Mouse (Mus musculus): ENCODE measurements around the gene Klf7.

GRCm38 (mm10) chr1:64018466-64019077 lies 103.5 kb downstream of the Klf7 start:
- TF ChIP-seq CTCF (IDR thresholded peaks at IDR 0.05; ENCODE audit: borderline replicate concordance, control insufficient read depth, extremely low read depth, insufficient read depth, low read length, poor library complexity), result no peak
- no peak for TF ChIP-seq POLR2A (IDR thresholded peaks at IDR 0.05; ENCODE audit: control insufficient read depth, extremely low read depth, insufficient read depth, low read length, poor library complexity)

Measured in thymus, adult 2 months (tissue).